Mouse (Mus musculus) limb, embryonic 11.5 days (tissue): ENCODE measurements around the gene Cox8c. TPM values are rescaled to one million over a fixed set of nuclear protein-coding genes. Genes with fewer than 3 reads are reported as not detected.
A peak's percentile ranks its signal among the peaks of the same experiment; 100 is the strongest.

Experiments used
- ATAC-seq: fragments of 200-750 bp; cut with Nextera tagmentation; 2 replicates; pipeline ENCODE4 v1.8.0; 2017; ENCODE audit warnings: low read depth; ENCODE audit not compliant: insufficient number of reproducible peaks, low FRiP score, low TSS enrichment
- DNase-seq: peaks from one replicate; pipeline ENCODE4 v3.0.0-alpha.2; 2015; ENCODE audit warnings: low spot score
- H3K27ac ChIP-seq: fragments of 300-500 bp; sonication (generic); replicated peaks from 2 replicates; pipeline ENCODE4 v1.5.1; 2014; ENCODE audit warnings: low read depth, mild to moderate bottlenecking, low read length
- H3K27me3 ChIP-seq: fragments of 300-500 bp; sonication (generic); 2 replicates; pipeline ENCODE4 v1.6.1; 2014; ENCODE audit warnings: mild to moderate bottlenecking, low read length, mixed read lengths; ENCODE audit not compliant: control insufficient read depth, insufficient read depth
- H3K36me3 ChIP-seq: fragments of 300-500 bp; sonication (generic); 2 replicates; pipeline ENCODE4 v1.6.1; 2014; ENCODE audit warnings: mild to moderate bottlenecking, low read length, moderate library complexity, mixed read lengths; ENCODE audit not compliant: control insufficient read depth, insufficient read depth
- H3K4me1 ChIP-seq: fragments of 300-500 bp; sonication (generic); 2 replicates; pipeline ENCODE4 v1.6.1; 2014; ENCODE audit warnings: low read length, mixed read lengths; ENCODE audit not compliant: control insufficient read depth, insufficient read depth
- H3K4me2 ChIP-seq: fragments of 300-500 bp; sonication (generic); 2 replicates; pipeline ENCODE4 v1.6.1; 2014; ENCODE audit warnings: low read depth, mild to moderate bottlenecking, moderate library complexity; ENCODE audit not compliant: severe bottlenecking
- H3K4me3 ChIP-seq: fragments of 300-500 bp; sonication (generic); 2 replicates; pipeline ENCODE4 v1.5.1; 2014; ENCODE audit warnings: low read depth, low read length
- H3K9ac ChIP-seq: fragments of 300-500 bp; sonication (generic); 2 replicates; pipeline ENCODE4 v1.6.1; 2014; ENCODE audit warnings: mild to moderate bottlenecking, low read length
- H3K9me3 ChIP-seq: fragments of 300-500 bp; sonication (generic); 2 replicates; pipeline ENCODE4 v1.6.1; 2016; ENCODE audit warnings: low read length; ENCODE audit not compliant: control insufficient read depth
- WGBS: fragments of 180-500 bp; shearing (Covaris S2); extraction: QIAGEN DNeasy Blood & Tissue Kit; methylation state at CpG from one replicate; pipeline ENCODE4 v1.1.7; 2014; 5-methylcytosine and 5-hydroxymethylcytosine counted together
- polyA plus RNA-seq: library from polyadenylated mRNA; unstranded; fragments of >200 nt; fragmentation: Nextera tagmentation; extraction: Ambion mirVana; gene quantifications from 2 replicates; pipeline ENCODE4 v1.2.1, GENCODE M21; 2014

Cox8c gene
- polyA plus RNA-seq, 1 experiment from 2014 or later, result not detected

- no peaks in the 10 kb centered on the region for H3K36me3 ChIP-seq
- no peak for ATAC-seq
- no peaks in the 10 kb centered on the region for H3K27me3 ChIP-seq
- H3K4me1 ChIP-seq, result no peaks in the 10 kb centered on the region
- no peak overlapping the region for H3K4me3 ChIP-seq
- 72% methylated on average over 10 of the region's 10 CpGs for WGBS
- no peak overlapping the region for H3K27ac ChIP-seq
- no peak overlapping the region for H3K9ac ChIP-seq
- no peaks in the 10 kb centered on the region for H3K9me3 ChIP-seq
- H3K4me2 ChIP-seq, result no peak overlapping the region
- DNase-seq, result no peak
These were observed 11.8 kb upstream of the Cox8c start for GRCm38 (mm10) chr12:102887366-102887765.

- Histone ChIP-seq H3K4me2 (no peak overlapping the region), H3K9ac (no peak overlapping the region), H3K36me3 (no peaks in the 10 kb centered on the region), H3K27ac (no peak overlapping the region), H3K9me3 (no peaks in the 10 kb centered on the region), H3K4me3 (no peak overlapping the region), H3K27me3 (no peaks in the 10 kb centered on the region), H3K4me1 (no peaks in the 10 kb centered on the region)
- no peak for ATAC-seq
- WGBS, result 79% methylated on average over 5 of the region's 5 CpGs
- DNase-seq, result no peak
These were observed 10.5 kb upstream of the Cox8c start for GRCm38 (mm10) chr12:102888568-102888967.

- Histone ChIP-seq H3K9ac (no peak overlapping the region), H3K36me3 (no peaks in the 10 kb centered on the region), H3K4me2 (no peak overlapping the region), H3K27me3 (no peaks in the 10 kb centered on the region), H3K4me1 (no peaks in the 10 kb centered on the region), H3K27ac (no peak overlapping the region), H3K9me3 (no peaks in the 10 kb centered on the region), H3K4me3 (no peak overlapping the region)
- 43% methylated on average over 3 of the region's 3 CpGs for WGBS
- ATAC-seq (no peak), DNase-seq (no peak)
These were observed 9.1 kb downstream of the Cox8c start for GRCm38 (mm10) chr12:102908191-102908590.

GRCm38 (mm10) chr12:102916073-102916472 lies 17.0 kb downstream of the Cox8c start:
- Histone ChIP-seq H3K27me3 (peaks cover 2% of the 10 kb centered on the region; the same call in 1 of the 2 replicates), H3K4me1 (no peaks in the 10 kb centered on the region), H3K9ac (no peak overlapping the region), H3K4me3 (no peak overlapping the region), H3K36me3 (no peaks in the 10 kb centered on the region), H3K27ac (no peak overlapping the region), H3K4me2 (no peak overlapping the region), H3K9me3 (no peaks in the 10 kb centered on the region)
- DNase-seq, result peak; percentile 34
- ATAC-seq, result peak; percentile 67; the same call in 1 of the 2 replicates
- WGBS, result 19% methylated on average over 2 of the region's 2 CpGs

GRCm38 (mm10) chr12:102929764-102930163 lies 30.6 kb downstream of the Cox8c start:
- WGBS, result 84% methylated on average over 4 of the region's 4 CpGs
- Histone ChIP-seq H3K9me3 (no peaks in the 10 kb centered on the region), H3K4me2 (no peak overlapping the region)

DNA sequence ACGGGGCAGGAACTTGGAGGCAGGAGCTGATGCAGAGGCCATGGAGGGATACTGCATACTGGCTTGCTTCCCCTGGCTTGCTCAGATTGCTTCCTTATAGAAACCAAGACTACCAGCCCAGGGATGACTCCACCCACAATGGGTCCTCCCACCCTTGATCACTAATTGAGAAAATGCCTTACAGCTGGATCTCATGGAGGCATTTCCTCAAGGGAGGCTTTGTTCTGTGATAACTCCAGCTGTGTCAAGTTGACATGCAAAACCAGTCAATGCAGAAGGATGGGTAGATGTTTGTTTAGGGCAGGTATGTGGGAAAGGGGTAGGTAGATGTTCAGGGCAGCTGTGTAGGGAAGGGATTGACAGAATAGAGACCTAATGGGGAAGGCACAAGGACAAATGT lies 31.2 kb downstream of the Cox8c start:
- DNase-seq (no peak), ATAC-seq (no peak)
- no peaks in the 10 kb centered on the region for H3K36me3 ChIP-seq
- H3K27me3 ChIP-seq, result no peaks in the 10 kb centered on the region
- no peak overlapping the region for H3K4me3 ChIP-seq
- H3K9ac ChIP-seq, result no peak overlapping the region
- H3K9me3 ChIP-seq, result no peaks in the 10 kb centered on the region
- no peak overlapping the region for H3K4me2 ChIP-seq
- no peaks in the 10 kb centered on the region for H3K4me1 ChIP-seq
- 84% methylated on average over 1 of the region's 1 CpGs for WGBS
- no peak overlapping the region for H3K27ac ChIP-seq

More at GRCm38 (mm10) chr12:102929764-102930163, 30.6 kb downstream of the Cox8c start:
- no peaks in the 10 kb centered on the region for H3K27me3 ChIP-seq
- ATAC-seq (no peak), DNase-seq (no peak)
- H3K27ac ChIP-seq, result no peak overlapping the region
- no peaks in the 10 kb centered on the region for H3K36me3 ChIP-seq
- H3K9ac ChIP-seq, result no peak overlapping the region
- no peaks in the 10 kb centered on the region for H3K4me1 ChIP-seq
- no peak overlapping the region for H3K4me3 ChIP-seq

DNA sequence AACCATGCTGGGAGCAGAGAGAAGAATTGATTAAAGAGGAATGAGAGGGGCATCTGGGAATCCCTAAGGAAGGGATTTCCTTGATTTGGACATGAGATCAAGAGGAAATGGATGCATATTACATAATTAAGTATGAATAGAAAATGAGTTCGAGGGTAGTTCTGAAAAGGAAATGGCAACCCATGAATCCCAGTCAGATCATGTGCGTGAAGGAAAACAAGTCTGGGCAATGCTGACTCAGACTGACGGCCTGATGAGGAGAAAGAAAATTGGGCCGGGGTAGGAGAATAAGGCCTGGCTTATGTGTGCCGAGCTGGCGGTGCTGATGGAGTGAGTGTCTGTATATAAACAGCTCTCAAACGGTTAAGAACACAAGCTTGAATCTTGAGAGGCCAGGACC lies 31.7 kb downstream of the Cox8c start:
- H3K36me3 ChIP-seq, result no peaks in the 10 kb centered on the region
- H3K27ac ChIP-seq, result no peak overlapping the region
- no peaks in the 10 kb centered on the region for H3K4me1 ChIP-seq
- ATAC-seq (no peak), DNase-seq (no peak)
- no peak overlapping the region for H3K9ac ChIP-seq
- no peak overlapping the region for H3K4me2 ChIP-seq
- no peak overlapping the region for H3K4me3 ChIP-seq
- 82% methylated on average over 7 of the region's 7 CpGs for WGBS
- no peaks in the 10 kb centered on the region for H3K9me3 ChIP-seq
- H3K27me3 ChIP-seq, result no peaks in the 10 kb centered on the region

- Histone ChIP-seq H3K27me3 (no peaks in the 10 kb centered on the region), H3K27ac (no peak overlapping the region), H3K4me2 (no peak overlapping the region), H3K9me3 (no peaks in the 10 kb centered on the region), H3K9ac (no peak overlapping the region), H3K4me1 (no peaks in the 10 kb centered on the region), H3K4me3 (no peak overlapping the region), H3K36me3 (no peaks in the 10 kb centered on the region)
- no peak for ATAC-seq
- 63% methylated on average over 1 of the region's 1 CpGs for WGBS
- DNase-seq, result no peak
These were observed 36.8 kb downstream of the Cox8c start for GRCm38 (mm10) chr12:102935892-102936291.

- H3K27ac ChIP-seq, result no peak overlapping the region
- 96% methylated on average over 1 of the region's 1 CpGs for WGBS
These were observed 46.5 kb downstream of the Cox8c start for GRCm38 (mm10) chr12:102945571-102945970.

More at GRCm38 (mm10) chr12:102945571-102945970, 46.5 kb downstream of the Cox8c start:
- Histone ChIP-seq H3K4me3 (no peak overlapping the region), H3K9ac (no peak overlapping the region), H3K36me3 (no peaks in the 10 kb centered on the region), H3K4me1 (peaks cover 9% of the 10 kb centered on the region), H3K4me2 (no peak overlapping the region), H3K9me3 (no peaks in the 10 kb centered on the region), H3K27me3 (peaks cover 27% of the 10 kb centered on the region)
- ATAC-seq (no peak), DNase-seq (no peak)
